Mouse (Mus musculus) kidney, postnatal 0 days (tissue): Measurements from ENCODE around the gene Fopnl. TPM values are rescaled to one million over a fixed set of nuclear protein-coding genes. Genes with fewer than 3 reads are reported as not detected.

Experiments
- ATAC-seq: fragments of 200-750 bp; cut with Nextera tagmentation; replicated peaks from 2 replicates; pipeline ENCODE4 v1.8.0; 2017; ENCODE audit warnings: low read depth, moderate number of reproducible peaks, moderate TSS enrichment, moderate library complexity; ENCODE audit not compliant: low FRiP score
- DNase-seq: peaks from one replicate; pipeline ENCODE4 v3.0.0-alpha.2; 2016; ENCODE audit warnings: low spot score
- H3K27ac ChIP-seq: fragments of 300-500 bp; sonication (generic); 2 replicates; pipeline ENCODE4 v1.5.1; 2014; ENCODE audit warnings: mild to moderate bottlenecking
- H3K27me3 ChIP-seq: fragments of 300-500 bp; sonication (generic); 2 replicates; pipeline ENCODE4 v1.6.1; 2014; ENCODE audit warnings: low read length, mixed read lengths; ENCODE audit not compliant: insufficient read depth
- H3K36me3 ChIP-seq: fragments of 300-500 bp; sonication (generic); 2 replicates; pipeline ENCODE4 v1.6.1; 2014; ENCODE audit warnings: low read length, mixed read lengths; ENCODE audit not compliant: insufficient read depth
- H3K4me1 ChIP-seq: fragments of 300-500 bp; sonication (generic); replicated peaks from 2 replicates; pipeline ENCODE4 v1.6.1; 2014; ENCODE audit warnings: antibody characterized with exemption, low read length, mixed read lengths; ENCODE audit not compliant: insufficient read depth
- H3K4me2 ChIP-seq: fragments of 300-500 bp; sonication (generic); 2 replicates; pipeline ENCODE4 v1.6.1; 2014; ENCODE audit warnings: mild to moderate bottlenecking, low read length, moderate library complexity, mixed read lengths
- H3K4me3 ChIP-seq: fragments of 300-500 bp; sonication (generic); replicated peaks from 2 replicates; pipeline ENCODE4 v1.5.1; 2014; ENCODE audit warnings: low read depth, low read length
- H3K9ac ChIP-seq: fragments of 300-500 bp; sonication (generic); 2 replicates; pipeline ENCODE4 v1.6.1; 2014; ENCODE audit warnings: low read depth, low read length
- H3K9me3 ChIP-seq: fragments of 300-500 bp; sonication (generic); replicated peaks from 2 replicates; pipeline ENCODE4 v1.6.1; 2016; ENCODE audit warnings: low read length, inconsistent platforms, mixed read lengths
- CTCF ChIP-seq: IDR thresholded peaks from 2 replicates; pipeline ENCODE4 v1.5.1; 2016; ENCODE audit warnings: antibody characterized with exemption, low read depth, mild to moderate bottlenecking, moderate library complexity
- WGBS: fragments of 180-500 bp; shearing (Covaris S2); extraction: QIAGEN DNeasy Blood & Tissue Kit; methylation state at CpG from one replicate; pipeline ENCODE4 v1.1.7; 2014; 5-methylcytosine and 5-hydroxymethylcytosine counted together
- polyA plus RNA-seq: library from polyadenylated mRNA; unstranded; fragments of >200 nt; fragmentation: Nextera tagmentation; extraction: Ambion mirVana; gene quantifications from 2 replicates; pipeline ENCODE4 v1.2.1, GENCODE M21; 2015

Gene Fopnl
- polyA plus RNA-seq, 1 experiment from 2014 or later: 144 TPM

DNA sequence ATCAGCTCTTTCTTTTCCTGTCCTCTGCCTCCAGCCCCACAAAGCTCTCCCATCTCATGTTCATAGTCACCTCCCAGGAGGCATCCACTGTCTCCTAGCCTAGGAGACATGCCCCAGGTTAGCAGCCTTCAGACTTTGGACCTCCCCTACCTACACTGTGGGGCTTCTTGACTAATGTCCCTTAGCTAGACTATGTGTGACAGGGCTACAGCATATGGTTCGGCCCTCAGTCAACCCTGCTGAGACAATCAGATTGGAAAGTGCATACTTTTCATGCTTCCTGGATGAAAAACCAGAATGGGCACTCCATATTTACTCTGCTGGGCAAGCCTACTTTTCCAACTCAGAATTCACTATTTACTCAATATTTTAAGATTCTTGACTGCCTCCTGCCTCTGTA, 54.8 kb downstream of the Fopnl start:
- no peak overlapping the region for H3K9ac ChIP-seq
- H3K27me3 ChIP-seq: no peaks in the 10 kb centered on the region
- H3K4me3 ChIP-seq: no peak overlapping the region
- H3K36me3 ChIP-seq: no peaks in the 10 kb centered on the region
- no peak overlapping the region for H3K4me2 ChIP-seq
- ATAC-seq: no peak
- whole genome bisulfite sequencing: 70% methylated on average over 1 of the region's 1 CpGs
- H3K9me3 ChIP-seq: no peaks in the 10 kb centered on the region
- DNase-seq: no peak
- no peak overlapping the region for H3K27ac ChIP-seq
- TF ChIP-seq CTCF: no peak
- no peaks in the 10 kb centered on the region for H3K4me1 ChIP-seq

- no peak overlapping the region for H3K9ac ChIP-seq
- H3K36me3 ChIP-seq: no peaks in the 10 kb centered on the region
- H3K4me1 ChIP-seq: no peaks in the 10 kb centered on the region
- H3K27me3 ChIP-seq: no peaks in the 10 kb centered on the region
- ATAC-seq (peak; percentile 69), DNase-seq (peak; percentile 45)
- H3K4me3 ChIP-seq: no peak overlapping the region
- H3K27ac ChIP-seq: no peak overlapping the region
- no peaks in the 10 kb centered on the region for H3K9me3 ChIP-seq
- TF ChIP-seq CTCF: no peak
- H3K4me2 ChIP-seq: no peak overlapping the region
- 18% methylated on average over 2 of the region's 2 CpGs for WGBS
Measured at GRCm38 (mm10) chr16:14258856-14259255, 58.3 kb downstream of the Fopnl start.

- Histone ChIP-seq H3K27ac (no peak overlapping the region), H3K4me1 (no peaks in the 10 kb centered on the region), H3K9me3 (no peaks in the 10 kb centered on the region), H3K4me2 (no peak overlapping the region), H3K27me3 (no peaks in the 10 kb centered on the region), H3K4me3 (no peak overlapping the region), H3K9ac (no peak overlapping the region), H3K36me3 (no peaks in the 10 kb centered on the region)
- WGBS: 76% methylated on average over 3 of the region's 3 CpGs
- no peak for DNase-seq
- no peak for TF ChIP-seq CTCF
- no peak for ATAC-seq
Measured at GRCm38 (mm10) chr16:14253586-14253985, 63.6 kb downstream of the Fopnl start.

GRCm38 (mm10) chr16:14252877-14253276, 64.3 kb downstream of the Fopnl start:
- Histone ChIP-seq H3K4me1 (no peaks in the 10 kb centered on the region), H3K36me3 (no peaks in the 10 kb centered on the region), H3K27ac (no peak overlapping the region), H3K27me3 (no peaks in the 10 kb centered on the region), H3K4me2 (no peak overlapping the region), H3K9me3 (no peaks in the 10 kb centered on the region), H3K9ac (no peak overlapping the region), H3K4me3 (no peak overlapping the region)
- TF ChIP-seq CTCF: no peak
- ATAC-seq (no peak), DNase-seq (no peak)
- 73% methylated on average over 4 of the region's 4 CpGs for WGBS

DNA sequence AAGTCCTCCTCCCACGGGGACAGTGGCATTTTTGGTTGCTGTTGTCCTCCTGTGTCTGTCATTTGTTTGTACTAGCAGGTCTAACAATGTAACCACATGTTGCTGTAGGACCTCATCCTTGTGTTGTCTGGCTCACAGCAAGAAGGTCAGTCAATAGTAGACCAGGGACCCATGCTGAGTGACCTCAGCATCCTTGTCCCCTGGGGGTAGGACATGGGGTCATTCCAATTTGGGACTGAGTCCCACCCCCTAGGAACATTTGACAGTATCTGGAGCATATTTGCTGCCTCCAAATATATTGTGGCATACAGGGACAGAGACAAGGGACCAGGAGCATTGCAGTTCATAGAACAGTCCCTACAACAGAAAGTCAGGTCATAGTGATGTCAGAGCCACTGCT, 67.3 kb downstream of the Fopnl start:
- no peak overlapping the region for H3K9ac ChIP-seq
- DNase-seq (no peak), ATAC-seq (no peak)
- H3K27ac ChIP-seq: no peak overlapping the region
- no peak overlapping the region for H3K4me3 ChIP-seq
- H3K4me2 ChIP-seq: no peak overlapping the region
- 62% methylated on average over 1 of the region's 1 CpGs for WGBS
- H3K36me3 ChIP-seq: no peaks in the 10 kb centered on the region
- no peaks in the 10 kb centered on the region for H3K27me3 ChIP-seq
- no peaks in the 10 kb centered on the region for H3K9me3 ChIP-seq
- TF ChIP-seq CTCF: no peak
- no peaks in the 10 kb centered on the region for H3K4me1 ChIP-seq

Other genes with a start within 250 kb of the Fopnl start
- gene Nde1, start 154.1 kb downstream of the Fopnl start, polyA plus RNA-seq: 67.3 and 75.6 TPM in 2 replicates
- 10.2 and 11.3 TPM in 2 replicates for gene Marf1, start 154.1 kb downstream of the Fopnl start, polyA plus RNA-seq
- gene Myh11, start 26.0 kb downstream of the Fopnl start, polyA plus RNA-seq: 11.5 and 12.6 TPM in 2 replicates
- 11.6 and 11.8 TPM in 2 replicates for gene Abcc1, start 44.2 kb upstream of the Fopnl start, polyA plus RNA-seq
- gene A630010A05Rik, start 244.9 kb upstream of the Fopnl start, polyA plus RNA-seq: not detected in 2 replicates